Mouse (Mus musculus): Measurements from ENCODE around the gene B4galt1. TPM values are rescaled to one million over a fixed set of nuclear protein-coding genes. Genes with fewer than 3 reads are reported as not detected.
A peak's percentile ranks its signal among the peaks of the same experiment; 100 is the strongest.

The B4galt1 gene
- polyA plus RNA-seq (2012; rRNA removed): 55.9 and 66.7 TPM in 2 replicates

DNA sequence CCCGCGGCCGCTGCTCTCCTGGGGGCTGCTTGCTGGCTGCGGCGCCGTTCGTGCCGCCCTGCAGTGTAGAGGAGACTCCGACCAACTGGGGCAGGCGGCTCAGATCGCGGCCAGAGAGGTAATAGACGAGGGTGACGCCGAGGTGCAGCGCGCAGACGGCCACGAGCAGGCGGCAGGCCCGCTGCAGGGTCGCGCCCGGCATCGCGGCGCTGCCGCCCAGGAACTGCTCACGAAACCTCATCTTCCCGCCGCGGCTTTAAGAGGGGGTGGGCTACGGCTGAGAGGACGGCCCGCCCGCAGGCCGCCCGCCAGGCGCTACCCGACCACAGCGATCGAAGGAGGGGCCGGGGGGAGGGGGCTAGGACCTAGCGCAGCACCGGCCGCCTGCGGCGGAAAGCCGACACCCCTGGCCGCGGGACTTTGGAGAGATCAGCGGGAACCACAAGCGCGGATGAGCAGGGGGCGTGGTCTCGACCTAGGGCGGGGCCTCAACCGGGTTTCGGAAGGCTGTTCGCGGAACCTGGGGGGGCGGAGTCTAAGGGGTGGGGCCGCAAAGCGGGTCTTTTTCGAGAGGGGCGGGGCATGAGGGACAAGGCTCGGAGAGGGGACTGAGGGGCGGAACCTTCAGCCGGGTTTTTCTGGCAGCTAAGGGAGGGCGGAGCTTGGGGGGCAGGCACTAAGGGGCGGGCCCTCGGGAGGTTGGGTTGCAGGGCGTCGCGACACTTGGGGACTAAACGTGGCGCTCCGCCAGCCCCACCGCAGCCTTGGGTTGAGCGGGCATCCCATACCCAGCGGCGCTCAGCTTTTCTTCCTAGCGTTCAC lies at the start of gene B4galt1:
Gene B4galt1, minus strand, starts transcription at position 441 of the 822 bp plus-strand sequence.
- DNase-seq (ENCODE audit: low spot score): peak; percentile 95

DNA sequence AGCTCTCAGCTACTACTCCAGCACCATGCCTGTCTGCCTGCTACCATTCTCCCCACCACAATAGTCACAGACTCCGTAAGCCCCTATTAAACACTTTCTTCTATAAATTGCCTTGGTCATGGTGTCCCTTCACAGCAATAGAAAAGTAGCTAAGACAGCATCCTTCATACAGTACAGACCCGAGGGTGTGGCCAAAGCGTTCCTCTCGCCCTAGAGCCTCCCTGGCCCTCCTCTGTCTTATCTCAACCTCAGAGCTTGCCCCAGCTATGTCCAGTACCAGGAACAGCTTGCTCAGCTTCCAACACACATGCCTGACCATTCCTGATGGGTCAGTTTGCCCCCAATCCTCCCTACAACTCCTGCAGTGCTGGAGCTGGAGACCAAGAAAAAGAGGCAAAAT lies 46.8 kb upstream of the B4galt1 start:
- no peak for DNase-seq (ENCODE audit: low spot score)

DNA sequence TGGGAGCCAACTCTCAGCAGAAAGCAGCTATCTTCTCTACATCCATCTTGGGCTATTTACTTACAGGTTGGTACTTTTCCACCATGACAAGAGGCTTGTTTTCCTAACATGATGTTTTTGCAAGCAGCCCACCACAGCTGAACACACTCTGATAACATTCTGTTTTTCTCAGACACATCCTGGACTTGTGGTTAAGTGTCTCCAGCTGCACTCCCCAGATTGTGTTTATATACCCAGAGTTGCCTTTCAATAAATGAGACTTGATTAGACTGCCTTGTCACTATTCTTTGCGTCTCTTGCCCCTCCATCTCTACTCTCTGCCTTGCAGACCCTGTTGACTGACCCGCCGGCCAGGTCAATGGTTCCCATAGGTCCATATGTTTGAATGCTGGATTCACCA lies 46.3 kb upstream of the B4galt1 start:
- DNase-seq (ENCODE audit: low spot score): no peak

DNA sequence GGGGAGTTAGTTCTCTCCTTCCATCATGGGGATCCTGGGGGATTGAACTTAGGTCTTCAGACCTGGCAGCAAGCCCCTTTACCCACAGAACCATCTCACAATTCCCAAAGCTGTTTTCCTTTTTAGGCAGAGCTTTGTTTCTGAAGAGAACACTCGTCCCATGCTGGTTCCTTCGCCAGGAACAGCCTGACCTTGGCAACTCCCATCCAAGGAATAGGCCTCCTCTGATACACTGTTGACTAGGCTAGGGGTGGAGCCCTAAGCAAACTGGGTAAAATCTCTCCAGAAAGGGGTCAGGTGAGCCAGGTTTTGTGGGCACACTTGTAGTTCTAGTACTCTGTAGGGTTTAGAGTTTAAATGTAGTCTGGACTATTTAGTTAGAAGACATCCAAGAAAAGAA lies 45.5 kb upstream of the B4galt1 start:
- DNase-seq (ENCODE audit: low spot score): no peak

DNA sequence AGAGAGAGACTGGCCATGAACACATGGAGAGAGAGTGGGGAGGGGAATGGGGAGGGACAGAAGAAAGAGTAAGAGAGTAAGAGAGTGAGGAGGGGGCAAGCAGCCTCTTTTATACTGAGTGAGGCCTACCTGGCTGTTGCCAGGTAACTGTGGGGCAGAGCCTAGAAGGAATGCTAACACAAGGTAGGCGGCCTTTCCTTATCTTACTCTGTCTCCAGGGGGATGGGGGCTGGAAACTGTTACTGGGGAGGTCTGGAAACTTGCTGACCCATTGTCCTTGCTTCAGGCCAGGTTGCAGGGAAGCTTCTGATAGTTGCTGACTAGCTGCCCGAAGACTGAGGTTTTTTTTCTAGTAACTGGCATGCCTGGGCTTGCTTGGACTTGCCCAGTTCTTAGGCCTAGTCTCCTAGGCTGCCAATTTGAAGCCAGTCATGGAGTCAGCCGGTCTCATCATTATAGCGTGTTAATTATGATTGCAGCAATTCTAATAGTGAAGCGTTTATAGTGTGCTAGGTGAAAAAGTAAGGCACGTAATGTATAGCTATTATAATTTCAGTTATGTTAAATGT lies 44.8 kb upstream of the B4galt1 start:
- DNase-seq (ENCODE audit: low spot score): no peak

DNA sequence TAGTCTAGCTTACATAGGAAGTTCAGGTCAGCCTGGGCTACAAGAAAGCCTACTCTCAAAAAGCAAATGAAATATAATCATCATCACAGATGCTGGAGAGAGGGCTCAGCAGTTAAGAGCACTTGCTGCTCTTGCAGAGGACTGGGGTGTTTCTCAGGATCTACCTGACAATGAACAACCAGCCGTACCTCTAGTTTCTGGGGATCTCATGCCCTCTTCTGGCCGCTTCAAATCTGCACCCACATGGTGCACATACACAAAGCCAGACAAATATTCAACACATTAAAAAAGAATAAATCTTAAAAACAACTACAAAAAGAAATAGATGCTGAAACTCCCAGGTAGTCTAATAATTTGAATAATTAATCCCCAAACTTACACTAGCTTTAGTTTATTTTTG lies 41.8 kb upstream of the B4galt1 start:
- DNase-seq (ENCODE audit: low spot score): no peak

DNA sequence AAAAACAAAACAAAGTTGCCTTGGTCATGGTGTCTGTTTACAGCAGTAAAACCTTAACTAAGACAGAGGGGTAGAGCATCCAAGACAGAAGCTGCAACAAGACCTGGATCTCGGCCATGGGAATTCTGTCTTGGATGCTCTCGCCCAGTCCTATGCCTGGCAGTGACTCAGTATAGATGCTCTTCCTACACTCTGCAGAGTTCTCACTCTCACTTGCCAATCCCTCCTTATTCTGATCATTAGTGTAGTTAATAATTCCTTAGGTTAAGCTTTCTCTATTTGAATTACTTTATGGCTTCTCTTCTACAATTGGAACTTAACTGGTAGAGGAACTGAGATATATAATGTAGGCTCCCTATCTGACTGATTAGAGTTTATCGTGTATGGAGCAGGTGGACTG lies 41.3 kb upstream of the B4galt1 start:
- no peak for DNase-seq (ENCODE audit: low spot score)

DNA sequence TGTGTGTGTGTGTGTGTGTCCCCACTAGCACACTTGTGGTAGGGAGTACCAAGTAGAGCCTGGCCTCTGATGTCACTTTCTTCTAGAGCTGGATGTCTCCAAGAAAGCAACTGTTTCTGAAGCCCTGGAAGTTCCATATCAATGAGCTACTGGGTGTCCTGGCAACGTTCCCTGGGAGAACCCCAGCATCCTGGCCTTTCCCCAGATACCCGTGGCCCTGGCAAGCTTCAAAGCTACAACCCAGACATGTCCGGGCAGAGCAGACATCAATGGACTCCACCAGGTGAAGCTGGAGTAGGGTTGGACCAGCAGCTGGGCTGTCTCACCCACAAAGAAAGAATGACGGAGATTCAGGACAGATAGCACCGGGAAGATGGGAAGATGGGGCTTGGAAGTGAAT lies 37.4 kb upstream of the B4galt1 start:
- DNase-seq (ENCODE audit: low spot score): no peak

DNA sequence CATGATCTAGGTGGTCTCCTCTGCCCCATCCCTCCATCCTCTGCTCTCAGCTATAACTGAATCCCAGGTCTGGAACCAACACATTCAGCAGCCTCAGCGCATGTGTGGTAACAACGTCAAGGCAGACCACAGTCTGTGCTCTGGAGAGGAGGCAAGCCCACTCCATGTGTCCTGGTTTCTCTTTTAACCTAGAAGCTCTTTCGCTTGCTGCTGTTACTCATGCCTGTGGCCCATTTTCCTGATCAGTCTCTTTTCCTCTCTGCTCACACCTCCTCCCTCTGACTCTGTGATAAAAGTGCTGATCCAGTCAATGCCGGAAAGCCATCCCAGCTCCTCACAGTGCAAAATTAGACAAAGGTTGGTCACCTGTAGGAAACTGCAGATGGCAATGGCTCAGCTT lies 36.2 kb upstream of the B4galt1 start:
- DNase-seq (ENCODE audit: low spot score): no peak

DNA sequence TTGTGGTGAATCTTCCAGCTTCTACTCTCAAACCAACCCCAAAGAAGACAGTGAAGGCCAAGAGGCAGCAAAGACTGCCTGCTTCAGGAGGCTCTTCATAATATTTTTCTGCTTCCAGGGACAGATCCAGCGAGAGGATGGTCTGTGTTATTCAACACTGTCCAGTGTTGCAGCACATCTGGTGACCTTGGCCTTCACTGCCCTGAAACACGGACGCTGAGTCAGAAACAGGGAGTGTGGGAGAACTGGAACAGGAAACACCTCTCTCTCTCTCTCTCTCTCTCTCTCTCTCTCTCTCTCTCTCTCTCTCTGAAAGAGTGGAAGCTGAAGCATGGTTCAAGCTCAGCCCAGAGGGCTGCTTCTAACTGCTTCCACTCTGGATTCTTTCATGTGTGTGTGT lies 35.4 kb upstream of the B4galt1 start:
- DNase-seq (ENCODE audit: low spot score): no peak

DNA sequence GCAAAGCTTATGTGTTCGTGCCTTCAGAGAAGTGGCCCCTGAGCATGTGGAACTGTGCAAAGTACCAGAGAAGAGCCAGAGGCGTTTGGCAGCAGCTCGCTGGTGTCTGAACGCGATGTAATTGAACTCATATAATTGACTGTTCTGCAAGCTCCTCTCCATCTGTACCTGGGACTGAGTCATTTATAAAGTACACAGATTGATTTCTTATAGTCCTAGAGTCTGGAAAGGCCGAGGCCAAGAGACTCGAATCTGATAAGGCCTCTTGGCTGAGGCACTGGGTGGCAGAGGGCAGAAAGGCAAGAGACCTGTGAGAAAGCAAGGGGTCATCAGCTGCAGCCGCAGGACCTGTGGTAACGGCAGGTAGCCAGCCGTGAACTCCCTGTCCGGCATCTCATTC lies 35.0 kb upstream of the B4galt1 start:
- no peak for DNase-seq (ENCODE audit: low spot score)

DNA sequence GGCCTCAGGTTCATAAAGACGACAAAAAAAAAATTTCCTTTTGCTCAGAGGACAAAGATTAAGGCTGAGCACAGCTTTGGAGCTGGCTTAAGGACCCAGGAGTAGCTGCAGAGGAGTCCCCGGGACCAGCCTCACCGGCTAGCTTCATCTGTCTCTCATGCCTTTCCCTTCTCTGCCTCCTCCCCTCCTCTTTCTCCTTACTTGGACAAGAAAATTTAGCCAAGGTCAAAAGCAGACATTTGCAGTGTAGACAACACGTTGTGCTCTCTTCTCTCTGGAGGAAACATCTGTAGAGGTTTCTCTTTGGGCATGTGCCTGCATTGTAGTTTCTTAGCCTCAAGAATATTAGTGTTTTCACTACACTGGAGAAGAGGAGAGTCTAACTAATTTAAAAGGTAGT lies 32.1 kb upstream of the B4galt1 start:
- no peak for DNase-seq (ENCODE audit: low spot score)

DNA sequence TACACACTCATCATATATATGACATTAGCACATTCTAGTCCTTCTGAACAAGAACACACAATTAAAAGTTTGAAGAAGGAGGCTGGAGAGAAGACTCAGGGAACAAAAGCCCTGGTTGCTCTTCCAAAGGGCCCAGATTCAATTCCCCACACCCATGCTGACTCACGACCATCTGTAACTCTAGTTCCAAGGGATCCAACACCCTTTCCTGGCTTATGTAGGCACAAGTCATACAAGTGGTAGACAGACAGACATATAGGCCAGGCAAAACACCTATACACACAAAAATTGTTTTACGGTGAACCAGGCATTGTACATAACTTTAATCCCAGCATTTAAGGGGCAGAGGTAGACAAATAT lies 31.3 kb upstream of the B4galt1 start:
- no peak for DNase-seq (ENCODE audit: low spot score)

DNA sequence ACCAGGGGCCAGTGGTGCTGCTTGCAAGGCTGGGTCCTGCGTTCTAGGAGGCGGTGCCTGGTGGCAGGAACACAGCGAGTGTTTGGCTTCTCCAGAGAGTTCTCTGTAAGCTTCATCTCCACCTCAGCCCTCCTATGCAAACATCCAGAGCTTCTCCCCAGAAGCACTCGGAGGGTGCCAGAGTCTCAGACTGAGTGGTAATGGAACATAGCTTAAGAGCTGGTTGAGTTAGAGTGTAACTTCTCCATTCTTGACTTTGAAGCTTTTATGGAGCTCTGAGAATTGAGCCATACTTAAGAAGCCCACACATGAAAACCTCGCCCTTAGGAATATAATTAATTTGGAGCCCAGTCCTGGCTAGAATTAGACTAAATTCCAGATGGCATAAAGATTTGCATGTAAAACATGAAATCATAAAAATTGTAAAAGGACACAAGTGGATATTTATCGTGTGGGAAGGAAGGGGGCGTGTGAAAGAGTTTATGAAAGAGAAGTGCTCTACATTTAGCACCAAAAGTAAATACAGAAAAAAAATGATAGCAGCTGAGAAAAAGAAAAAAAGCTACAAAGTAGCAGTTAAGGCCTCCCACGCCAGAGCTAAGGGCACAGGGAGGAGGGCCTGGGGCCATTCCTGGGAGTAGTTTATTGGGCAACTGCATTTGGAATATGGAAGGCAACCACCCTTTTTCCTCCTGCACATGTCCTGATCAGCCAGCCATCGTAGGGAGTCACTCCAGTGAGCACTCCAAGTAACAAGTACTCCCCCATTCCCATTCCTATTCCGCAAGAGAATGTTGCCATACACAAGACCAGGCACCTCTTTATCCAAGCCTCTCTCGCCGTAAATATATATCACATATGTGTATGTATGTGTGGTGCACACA lies 30.7 kb upstream of the B4galt1 start:
- no peak for DNase-seq (ENCODE audit: low spot score)

DNA sequence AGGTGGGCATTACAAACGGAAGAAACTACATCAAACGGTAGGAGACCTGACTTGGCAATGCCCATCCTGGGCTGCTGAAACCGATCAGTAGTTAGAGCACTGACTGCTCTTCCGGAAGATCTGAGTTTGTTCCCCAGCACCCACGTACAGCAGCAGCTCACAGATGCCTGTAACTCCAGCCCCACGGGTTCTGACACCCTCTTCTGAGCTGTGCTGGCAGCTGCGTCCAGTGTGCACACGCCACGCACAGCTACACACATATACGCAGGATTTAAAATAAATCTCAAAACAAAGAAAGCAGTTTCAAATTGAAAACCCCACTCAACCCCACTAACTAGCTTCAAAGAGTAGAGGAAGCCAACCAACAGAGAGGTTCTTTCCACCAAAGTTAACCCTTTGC lies 29.4 kb upstream of the B4galt1 start:
- no peak for DNase-seq (ENCODE audit: low spot score)

DNA sequence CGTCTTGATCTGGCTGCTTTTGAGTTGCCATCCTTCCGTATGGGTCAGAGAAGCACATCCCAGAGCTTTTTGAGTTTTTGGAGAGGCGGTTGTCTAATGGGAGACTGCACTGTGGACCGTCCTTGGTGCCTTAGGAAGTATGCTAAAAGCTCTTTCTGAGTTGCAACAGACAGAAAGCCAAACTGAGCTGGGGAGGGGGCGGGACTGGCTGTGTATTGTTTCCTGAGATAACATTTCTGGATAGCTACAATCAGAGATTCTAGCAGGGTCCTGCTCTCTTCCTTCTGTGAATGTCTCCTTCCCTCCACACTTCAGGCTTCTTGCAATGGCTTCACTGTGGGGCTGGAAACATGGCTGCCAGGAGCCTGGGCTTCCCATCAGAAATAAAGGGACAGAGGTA lies 23.7 kb upstream of the B4galt1 start:
- DNase-seq (ENCODE audit: low spot score): no peak

DNA sequence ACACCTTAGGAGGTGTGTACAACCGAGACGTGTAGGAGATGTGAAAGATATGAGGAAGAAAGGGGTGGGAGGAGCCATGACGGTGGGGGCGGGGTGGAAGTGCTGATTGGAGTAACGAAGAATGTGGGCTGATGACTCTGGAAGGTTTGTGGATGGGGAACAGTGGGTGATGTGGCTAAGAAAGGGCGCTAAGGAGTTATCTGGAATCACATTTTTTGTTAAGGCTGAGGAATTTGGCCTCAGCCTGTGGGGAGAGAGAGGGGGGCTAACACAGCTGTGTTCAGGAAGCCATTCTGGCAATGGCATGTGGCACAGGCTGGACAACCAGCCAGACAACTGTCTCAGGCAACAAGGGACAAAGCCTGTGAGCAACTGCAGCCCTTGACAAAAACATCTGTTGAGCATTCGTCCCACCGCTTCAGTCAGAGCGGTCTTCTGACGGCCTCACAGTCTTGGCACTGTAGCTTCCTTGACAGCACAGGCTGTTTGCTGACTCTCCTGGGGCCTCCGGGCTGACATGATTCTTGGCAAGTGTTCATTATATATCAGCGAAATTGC lies 23.1 kb upstream of the B4galt1 start:
- no peak for DNase-seq (ENCODE audit: low spot score)

DNA sequence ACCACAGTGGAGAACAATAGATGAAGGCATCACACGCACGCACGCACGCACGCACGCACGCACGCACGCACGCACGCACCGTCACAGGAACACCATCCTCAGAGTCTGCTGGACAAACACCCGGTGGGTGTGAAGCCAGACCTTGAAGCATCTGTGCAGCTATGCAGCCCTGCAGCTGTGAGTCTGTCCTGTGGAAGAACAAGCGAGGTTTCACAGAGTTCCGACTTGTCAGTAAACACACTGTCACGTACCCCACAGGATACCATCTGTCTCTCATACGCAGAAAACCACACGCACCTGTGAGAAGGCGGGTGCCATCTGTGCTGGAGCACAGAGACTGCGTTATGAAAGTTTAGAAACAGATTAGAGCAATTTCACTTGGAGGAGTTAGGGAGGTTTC lies 22.0 kb upstream of the B4galt1 start:
- no peak for DNase-seq (ENCODE audit: low spot score)

DNA sequence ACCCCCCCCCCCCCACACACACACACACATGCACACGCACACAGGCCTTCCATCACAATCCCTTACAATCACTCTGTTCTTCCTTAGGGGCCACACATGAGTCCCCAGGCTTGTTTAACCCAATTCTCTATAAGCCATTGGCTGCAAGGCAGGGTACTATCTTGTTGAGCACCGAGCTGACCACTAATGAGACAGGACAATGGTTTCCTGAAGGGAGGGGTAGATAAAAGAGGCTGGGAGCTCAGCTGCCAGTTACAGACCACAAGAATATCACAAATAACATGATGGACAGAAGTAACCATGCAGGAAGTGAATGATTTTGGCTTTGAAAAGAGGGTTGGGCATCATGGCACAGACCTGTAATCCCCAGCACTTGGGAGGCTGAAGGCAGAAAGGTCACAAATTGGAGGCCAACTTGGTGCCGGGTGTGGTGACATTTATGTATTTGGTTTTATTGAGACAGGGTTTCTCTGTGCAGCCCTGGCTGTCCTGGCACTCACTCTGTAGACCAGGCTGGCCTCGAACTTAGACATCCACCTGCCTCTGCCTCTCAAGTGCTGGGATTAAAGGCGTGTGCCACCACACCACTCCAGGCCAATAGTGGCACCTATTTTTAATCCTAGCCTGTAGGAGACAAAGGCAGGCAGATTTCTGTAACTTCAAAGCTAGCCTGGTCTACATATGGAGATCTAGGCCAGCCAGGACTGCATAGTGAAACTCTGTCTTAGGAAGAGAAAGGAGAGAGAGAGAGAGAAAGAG lies 21.2 kb upstream of the B4galt1 start:
- no peak for DNase-seq (ENCODE audit: low spot score)

DNA sequence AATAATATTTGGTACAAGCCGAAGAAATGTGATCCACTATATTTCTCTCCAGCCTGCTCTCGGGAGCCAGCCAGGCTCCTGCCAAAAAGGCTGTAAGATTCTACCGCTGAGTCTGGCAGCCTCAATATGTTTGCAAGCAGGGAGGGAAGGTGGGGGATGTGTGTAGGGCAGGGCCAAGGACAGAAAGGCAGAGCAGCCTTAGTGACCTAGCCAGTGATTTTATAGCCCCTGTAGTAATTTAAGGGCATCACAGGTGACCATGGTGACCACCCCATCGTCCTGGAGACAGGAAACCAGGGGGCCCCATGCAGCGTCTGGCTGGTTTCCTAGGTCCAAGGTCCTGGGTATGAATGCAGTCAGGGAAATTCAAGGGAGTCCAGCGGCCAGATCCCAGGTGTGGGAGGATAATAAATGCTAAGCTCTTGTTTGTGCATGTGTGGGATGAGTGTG lies 20.4 kb upstream of the B4galt1 start:
- no peak for DNase-seq (ENCODE audit: low spot score)

DNA sequence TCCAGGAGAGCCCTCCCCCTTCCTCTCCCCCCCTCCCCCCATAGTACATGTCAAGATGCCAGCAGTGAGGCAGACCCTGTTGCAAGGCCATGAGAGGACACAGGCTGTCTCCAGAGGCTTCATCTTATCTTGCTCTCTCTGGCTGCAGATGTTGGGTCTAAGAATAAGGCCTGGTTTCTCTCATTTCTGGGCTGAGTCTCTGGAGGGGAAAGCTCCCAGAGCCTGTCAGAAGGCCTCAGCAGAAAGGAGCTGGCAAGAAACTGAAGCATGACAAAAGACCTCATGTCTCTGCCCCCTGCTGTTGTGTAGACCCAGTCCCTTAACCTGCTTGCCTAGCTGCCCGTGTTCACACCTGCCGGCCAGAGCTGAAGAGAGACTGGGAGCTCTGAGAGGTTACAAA lies 19.5 kb upstream of the B4galt1 start:
- DNase-seq (ENCODE audit: low spot score): no peak

DNA sequence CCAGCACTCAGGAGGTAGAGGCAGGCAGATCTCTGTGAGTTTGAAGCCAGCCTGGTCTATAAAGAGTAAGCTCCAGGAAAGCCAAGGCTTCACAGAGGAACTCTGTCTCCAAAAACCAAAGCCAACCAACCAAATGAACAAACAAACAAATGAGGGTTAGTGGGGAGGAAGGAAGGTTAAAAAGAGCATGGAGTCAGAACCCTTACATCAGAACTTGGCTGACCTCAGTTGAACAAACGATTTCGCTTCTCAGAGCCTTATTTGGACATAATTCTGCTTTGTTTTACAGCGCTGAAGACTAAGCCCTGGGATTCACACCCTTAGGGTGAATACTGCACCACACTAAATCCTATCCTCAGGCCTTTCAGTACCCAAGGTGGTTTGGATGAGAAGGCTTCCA lies 18.3 kb upstream of the B4galt1 start:
- DNase-seq (ENCODE audit: low spot score): no peak

Measured in urinary bladder, adult 2 months (tissue).